In genomic region chr1:124652872-124653271, GRCm38 (mm10) we compare ENCODE assay signal across 34 mouse cellular contexts.
"Had no signal": no experiment of that assay in that cellular context is flagged by ENCODE, and none has a peak within 500 bp of the region (broad histone marks: within the 10 kb centered on the region; RNA-seq: fewer than 3 reads in every experiment).

No protein-coding gene starts in this region.

- H3K36me3 ChIP-seq: heart, embryonic 10.5 days; heart, embryonic 12.5 days; heart, embryonic 13.5 days; heart, embryonic 15.5 days; hindbrain, embryonic 10.5 days; hindbrain, embryonic 12.5 days; hindbrain, embryonic 13.5 days; hindbrain, embryonic 15.5 days; intestine, embryonic 15.5 days; kidney, embryonic 15.5 days had no signal

- H3K4me3 ChIP-seq: heart, embryonic 10.5 days; heart, embryonic 12.5 days; heart, embryonic 13.5 days; heart, embryonic 15.5 days; hindbrain, embryonic 10.5 days; hindbrain, embryonic 12.5 days; hindbrain, embryonic 13.5 days; hindbrain, embryonic 15.5 days; intestine, embryonic 15.5 days; kidney, embryonic 15.5 days; layer of hippocampus, adult 2 months had no signal

- H3K9me3 ChIP-seq: heart, embryonic 10.5 days; heart, embryonic 13.5 days; heart, embryonic 15.5 days; hindbrain, embryonic 10.5 days; hindbrain, embryonic 12.5 days; hindbrain, embryonic 13.5 days; hindbrain, embryonic 15.5 days; intestine, embryonic 15.5 days; kidney, embryonic 15.5 days had no signal

- ATAC-seq: hindbrain, postnatal 0 days; inflammation-experienced regulatory T-cells, adult 6 months; intestine, embryonic 15.5 days; intestine, embryonic 16.5 days; intestine, postnatal 0 days had no signal

- H3K4me2 ChIP-seq: heart, embryonic 11.5 days; heart, embryonic 12.5 days; heart, embryonic 13.5 days; heart, embryonic 15.5 days; hindbrain, embryonic 12.5 days; hindbrain, embryonic 13.5 days; hindbrain, embryonic 14.5 days; hindbrain, embryonic 15.5 days; intestine, embryonic 15.5 days; kidney, embryonic 15.5 days had no signal

- H3K4me1 ChIP-seq: heart, embryonic 10.5 days; heart, embryonic 12.5 days; heart, embryonic 13.5 days; heart, embryonic 15.5 days; hindbrain, embryonic 10.5 days; hindbrain, embryonic 12.5 days; hindbrain, embryonic 13.5 days; hindbrain, embryonic 15.5 days; intestine, embryonic 15.5 days; kidney, embryonic 15.5 days had no signal

- H3K9ac ChIP-seq: heart, embryonic 12.5 days; heart, embryonic 13.5 days; heart, embryonic 15.5 days; hindbrain, embryonic 12.5 days; hindbrain, embryonic 13.5 days; hindbrain, embryonic 14.5 days; hindbrain, embryonic 15.5 days; intestine, embryonic 15.5 days; kidney, embryonic 15.5 days had no signal

- H3K27ac ChIP-seq: heart, embryonic 10.5 days; heart, embryonic 13.5 days; heart, embryonic 15.5 days; hindbrain, embryonic 10.5 days; hindbrain, embryonic 12.5 days; hindbrain, embryonic 13.5 days; hindbrain, embryonic 14.5 days; hindbrain, embryonic 15.5 days; hindbrain, postnatal 0 days; intestine, embryonic 15.5 days; kidney, embryonic 15.5 days; kidney, postnatal 0 days; layer of hippocampus, adult 2 months had no signal

- H3K27me3 ChIP-seq: heart, embryonic 12.5 days; heart, embryonic 13.5 days; heart, embryonic 15.5 days; hindbrain, embryonic 12.5 days; hindbrain, embryonic 13.5 days; hindbrain, embryonic 15.5 days; intestine, embryonic 15.5 days; kidney, embryonic 15.5 days had no signal

- DNase-seq: heart, postnatal 10 days; heart, postnatal 14 days; heart, postnatal 36 days; heart, postnatal 4 days; kidney, adult 11 months; kidney, adult 18-20 months; kidney, adult 2 months; kidney, adult 8-10 months; kidney, adult 9 months; kidney, postnatal 10 days; kidney, postnatal 14 days; kidney, postnatal 25 days; kidney, postnatal 36 days; kidney, postnatal 4 days; layer of hippocampus, adult 9-11 months; layer of hippocampus, postnatal 36 days had no signal
